Mouse (Mus musculus): ENCODE measurements around the gene Map7.

- no peak for TF ChIP-seq ZC3H11A (IDR thresholded peaks at IDR 0.05; ENCODE audit: borderline replicate concordance, low read depth, low read length)
- no peak for TF ChIP-seq MAFK (IDR thresholded peaks at IDR 0.05; ENCODE audit: insufficient read depth, low read depth, low read length)
- TF ChIP-seq ZNF384 (IDR thresholded peaks at IDR 0.05; ENCODE audit: low read depth, low read length): no peak
These were observed 23.7 kb upstream of the Map7 start for GRCm38 (mm10) chr10:20124576-20124975.

Data from ES-E14 (cell line).